Mouse (Mus musculus) megakaryocyte-erythroid progenitor cell, adult 5 weeks (primary cell): ENCODE measurements around the gene Iars. TPM values are rescaled to one million over a fixed set of nuclear protein-coding genes. Genes with fewer than 3 reads are reported as not detected.

Source experiments
- polyA plus RNA-seq: library from polyadenylated mRNA; stranded (reverse); fragments of >175 nt; gene quantifications from 2 replicates; pipeline ENCODE4 v1.2.3, GENCODE M21; 2012

The Iars gene
- 13.6 and 14.2 TPM in 2 replicates for polyA plus RNA-seq

GRCm38 (mm10) chr13:49681351-49682232 is at the start of gene Iars:
Gene Iars, plus strand, starts transcription at chr13:49682100.

GRCm38 (mm10) chr13:49652481-49653179 is 29.3 kb upstream of the Iars start, which contains the start of the genes Cenpp and Nol8:
Gene Cenpp, minus strand, starts transcription at chr13:49652785.
Gene Nol8, plus strand, starts transcription at chr13:49653078.

Other genes with a start within 250 kb of the Iars start
- gene Tes3-ps, start 188.8 kb upstream of the Iars start, polyA plus RNA-seq, result 0.06 TPM in 1 of 2 replicates, not detected in the other
- gene Ecm2, start 177.3 kb upstream of the Iars start, polyA plus RNA-seq, result 0.03 TPM in 1 of 2 replicates, not detected in the other
- gene Aspn, start 137.7 kb upstream of the Iars start, polyA plus RNA-seq, result not detected in 2 replicates
- not detected in 2 replicates for gene Omd, start 99.6 kb upstream of the Iars start, polyA plus RNA-seq
- gene Ogn, start 74.1 kb upstream of the Iars start, polyA plus RNA-seq, result not detected in 2 replicates
- 4.4 and 6.2 TPM in 2 replicates for gene Cenpp, start 29.3 kb upstream of the Iars start, polyA plus RNA-seq
- 1.3 and 1.8 TPM in 2 replicates for gene Nol8, start 29.0 kb upstream of the Iars start, polyA plus RNA-seq
- gene Gm30302, start 116.9 kb downstream of the Iars start, polyA plus RNA-seq, result not detected in 2 replicates